Mouse (Mus musculus) left cerebral cortex, adult 2 months (tissue): ENCODE results near the gene Map1a. TPM values are rescaled to one million over a fixed set of nuclear protein-coding genes. Genes with fewer than 3 reads are reported as not detected.

Source experiments
- DNase-seq, 2 experiments: peaks; one replicate each; pipeline ENCODE4 v3.0.0; 2021 to 2022; ENCODE audit warnings: low spot score in 2 of 2, mixed read lengths in 1 of 2; ENCODE audit errors: extremely low spot score in 1 of 2
- H3K27ac ChIP-seq: fragments of 200-600 bp; 2 replicates; pipeline ENCODE4 v1.8.1; 2022
- H3K4me3 ChIP-seq: fragments of 200-600 bp; 2 replicates; pipeline ENCODE4 v1.8.1; 2022
- CTCF ChIP-seq: fragments of 200-600 bp; IDR thresholded peaks from 2 replicates; pipeline ENCODE4 v1.8.1; 2022; ENCODE audit warnings: antibody characterized with exemption, mild to moderate bottlenecking, moderate library complexity
- intact Hi-C: fragments of 180-260 bp; cut with DNase I; formaldehyde crosslinking; loops from one replicate; pipeline ENCODE4 v1.15.1; 2025
- total RNA-seq, 2 experiments: library from RNA; stranded (reverse); gene quantifications; 2 replicates each; pipeline ENCODE4 v1.2.3; 2021

The Map1a gene
- total RNA-seq, 2 experiments from 2014 or later = 610 to 673 TPM

DNA sequence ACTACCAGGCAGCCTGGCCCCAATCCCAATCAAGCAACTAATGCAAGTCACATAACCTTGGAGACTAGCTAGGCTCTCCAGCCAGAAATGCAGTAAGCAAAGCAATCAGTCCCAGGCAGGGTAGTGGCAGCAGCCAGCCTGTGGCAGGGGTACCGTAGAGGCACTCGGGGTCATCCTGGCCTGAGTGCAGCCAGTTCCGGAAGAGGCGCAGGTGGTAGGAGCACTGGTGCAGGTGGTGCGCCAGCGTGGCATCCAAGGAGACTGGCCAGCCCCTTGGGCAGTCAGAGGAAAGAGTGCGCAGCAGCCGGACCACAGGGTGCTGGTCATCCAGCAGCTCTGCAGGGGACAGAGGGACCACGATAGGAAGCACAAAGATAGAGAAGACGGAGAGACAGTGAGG lies 33.6 kb downstream of the Map1a start:
- intact Hi-C loops = no loop called here
- DNase-seq = no peak
- Histone ChIP-seq H3K4me3 (no peak overlapping the region), H3K27ac (no peak overlapping the region)
- TF ChIP-seq CTCF = no peak

- Histone ChIP-seq H3K27ac (no peak overlapping the region), H3K4me3 (no peak overlapping the region)
- DNase-seq = no peak
- intact Hi-C loops = no loop called here
- TF ChIP-seq CTCF = no peak
Observed at GRCm38 (mm10) chr2:121323693-121324470, 34.5 kb downstream of the Map1a start.

DNA sequence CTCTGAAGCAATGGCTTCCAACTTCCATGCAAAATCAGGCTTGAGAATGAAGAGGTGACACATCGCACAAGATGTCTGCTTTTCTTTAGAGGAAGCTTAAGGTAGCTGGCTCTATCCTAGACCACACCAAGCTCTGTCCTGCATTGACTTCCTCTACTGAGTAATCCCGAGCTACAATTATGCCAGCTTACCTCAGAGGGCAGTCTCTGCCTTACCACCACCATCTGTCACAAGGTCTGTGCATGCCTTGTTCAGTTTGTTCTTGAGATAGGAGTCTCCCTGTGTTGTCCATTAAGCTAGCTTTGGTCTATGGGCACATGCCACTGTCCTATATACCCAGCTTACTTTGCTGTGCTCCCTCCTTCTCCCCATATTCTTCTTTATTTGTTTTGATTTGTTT lies 40.1 kb downstream of the Map1a start:
- no peak for TF ChIP-seq CTCF
- DNase-seq = no peak
- no peak overlapping the region for H3K4me3 ChIP-seq
- intact Hi-C loops = no loop called here
- no peak overlapping the region for H3K27ac ChIP-seq

DNA sequence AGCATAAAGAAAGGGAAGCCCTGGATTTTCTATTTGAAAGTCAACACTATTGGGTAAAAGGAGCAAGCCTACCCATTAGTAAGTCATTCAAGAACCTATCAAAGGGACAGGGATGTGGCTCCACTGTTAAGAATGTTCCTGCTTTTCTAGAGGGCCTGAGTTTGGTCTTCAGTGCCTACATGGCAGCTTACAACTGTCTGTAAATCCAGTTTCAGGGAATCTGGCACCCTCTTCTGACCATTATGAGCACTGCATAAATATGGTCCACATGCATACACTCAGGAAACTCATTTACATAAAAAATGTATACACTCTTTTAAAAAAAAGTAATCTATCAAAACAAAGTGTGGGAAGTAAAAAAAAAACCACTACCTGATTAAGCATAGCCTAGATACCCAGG lies 49.7 kb downstream of the Map1a start:
- no peak overlapping the region for H3K4me3 ChIP-seq
- peak; percentile 38 for TF ChIP-seq CTCF
- H3K27ac ChIP-seq = no peak overlapping the region
- intact Hi-C loops = no loop called here
- no peak for DNase-seq

DNA sequence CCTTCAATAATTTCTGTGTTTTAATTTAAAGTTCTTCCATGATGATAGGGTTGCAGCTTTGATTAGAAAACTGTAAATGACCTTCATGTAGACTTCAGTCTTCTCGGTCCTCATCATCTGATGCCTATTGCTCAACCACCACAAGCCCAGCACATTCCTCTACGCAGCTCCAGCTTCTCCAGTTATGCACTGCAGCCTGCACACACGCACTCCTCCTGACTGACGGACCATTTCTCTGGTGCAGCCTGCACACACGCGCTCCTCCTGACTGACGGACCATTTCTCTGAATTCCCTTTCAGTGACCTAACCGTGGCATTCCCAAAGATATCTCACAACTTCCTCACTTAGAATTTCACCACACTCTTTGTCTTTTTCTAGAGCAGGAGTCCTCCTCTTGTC lies 63.8 kb downstream of the Map1a start:
- intact Hi-C loops = no loop called here
- Histone ChIP-seq H3K4me3 (no peak overlapping the region), H3K27ac (no peak overlapping the region)
- TF ChIP-seq CTCF = no peak
- no peak for DNase-seq

DNA sequence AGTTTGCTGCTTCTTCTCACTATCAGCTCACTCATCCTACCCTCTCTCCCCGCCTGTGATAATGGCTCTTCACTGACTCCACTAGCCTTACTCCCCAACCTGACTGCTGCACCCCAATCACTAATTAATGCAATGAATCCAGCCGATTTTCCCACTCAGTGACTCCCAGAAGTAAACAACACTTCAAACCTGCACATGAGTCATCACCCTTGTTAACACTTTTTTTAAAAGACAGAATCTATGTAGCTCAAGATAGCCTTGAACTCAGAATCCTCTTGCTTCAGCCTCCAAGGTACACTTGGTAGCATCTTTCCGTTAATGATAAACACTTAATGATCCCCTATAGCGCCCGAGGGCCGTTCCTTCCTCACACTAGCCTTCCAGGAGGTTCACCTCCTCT lies 65.0 kb downstream of the Map1a start:
- no peak for TF ChIP-seq CTCF
- DNase-seq = no peak
- intact Hi-C loops = loop anchor here (2.0 kb wide), 1 partner anchor 60 kb away; no protein-coding TSS in a partner anchor
- Histone ChIP-seq H3K4me3 (peak overlapping the region; percentile 70), H3K27ac (peak overlapping the region; percentile 96)

DNA sequence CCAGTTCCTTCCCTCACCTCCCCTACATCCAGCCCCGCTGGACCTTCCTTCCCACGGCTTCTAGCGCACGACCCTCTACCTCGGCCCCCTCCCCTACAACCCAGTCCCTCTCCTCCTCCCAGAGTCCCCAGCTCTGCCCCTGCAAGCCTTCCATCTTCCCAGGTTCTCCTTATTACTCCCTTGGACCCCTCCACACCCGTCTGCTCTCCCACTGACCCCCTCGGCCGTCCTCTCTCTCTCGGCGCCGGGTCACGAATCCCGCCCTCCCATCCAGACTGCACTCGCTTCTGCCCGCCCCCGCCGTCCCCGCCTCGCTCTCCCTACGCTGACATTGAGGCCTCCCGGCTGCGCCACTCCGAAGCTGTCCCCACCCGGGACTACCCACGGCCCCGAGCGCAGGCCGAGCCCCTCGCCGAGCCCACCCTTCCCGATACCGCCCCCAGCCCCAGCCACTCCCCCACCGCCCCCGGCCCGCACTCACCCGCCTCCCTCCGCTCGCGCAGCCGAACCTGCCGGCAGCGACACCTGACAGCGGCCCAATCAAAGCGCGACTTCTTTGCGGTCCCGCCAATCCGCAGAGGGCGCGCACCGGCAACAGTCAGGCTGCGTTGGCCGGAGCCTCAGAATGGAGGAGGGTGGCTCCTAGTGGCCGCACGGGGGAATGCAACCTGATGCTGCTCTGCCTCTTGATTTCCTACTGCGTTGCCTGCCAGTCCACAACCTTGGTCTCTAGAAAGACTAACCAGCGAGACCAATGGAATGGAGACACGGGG lies 65.6 kb downstream of the Map1a start, which contains the start of gene Ppip5k1:
Ppip5k1 (minus strand) TSS at position 577 of the 773 bp plus-strand sequence.
- H3K27ac ChIP-seq = peak within 1 kb of the TSS; percentile 96
- peak; percentile 98 to 99 for DNase-seq
- peak within 1 kb of the TSS; percentile 70 for H3K4me3 ChIP-seq
- intact Hi-C loops = loop anchor here (2.0 kb wide), 1 partner anchor 60 kb away; no protein-coding TSS in a partner anchor
- TF ChIP-seq CTCF = peak; percentile 92

- TF ChIP-seq CTCF = no peak
- intact Hi-C loops = no loop called here
- H3K4me3 ChIP-seq = peak within 1 kb of the TSS; percentile 68
- DNase-seq = no peak
- peak within 1 kb of the TSS; percentile 92 for H3K27ac ChIP-seq
Observed at GRCm38 (mm10) chr2:121357494-121357893, 68.1 kb downstream of the Map1a start, which contains the start of gene Ckmt1. Ckmt1 (plus strand) TSS chr2:121357714.

DNA sequence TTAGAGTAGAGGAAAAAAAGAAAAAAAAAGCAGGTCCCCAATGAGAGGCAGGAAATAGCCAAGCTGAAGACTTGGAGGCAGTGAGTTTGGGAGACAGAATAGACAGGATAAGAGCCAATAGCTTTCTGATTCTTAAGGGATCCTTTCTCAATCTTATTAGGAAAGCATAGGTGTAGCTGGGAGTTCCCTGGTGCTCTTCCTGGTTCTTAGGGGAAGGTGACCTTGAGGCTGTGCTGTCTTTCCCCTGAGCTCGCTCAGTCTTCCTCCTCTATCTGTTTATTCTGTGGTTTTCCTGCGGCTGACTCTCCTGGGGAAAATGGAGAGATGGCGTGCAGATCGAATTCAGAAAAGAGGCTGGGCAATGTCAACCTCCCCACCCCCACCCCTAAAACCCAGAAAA lies 68.6 kb downstream of the Map1a start:
- intact Hi-C loops = no loop called here
- DNase-seq = no peak
- no peak for TF ChIP-seq CTCF
- Histone ChIP-seq H3K4me3 (peak overlapping the region; percentile 68), H3K27ac (peak overlapping the region; percentile 92)

DNA sequence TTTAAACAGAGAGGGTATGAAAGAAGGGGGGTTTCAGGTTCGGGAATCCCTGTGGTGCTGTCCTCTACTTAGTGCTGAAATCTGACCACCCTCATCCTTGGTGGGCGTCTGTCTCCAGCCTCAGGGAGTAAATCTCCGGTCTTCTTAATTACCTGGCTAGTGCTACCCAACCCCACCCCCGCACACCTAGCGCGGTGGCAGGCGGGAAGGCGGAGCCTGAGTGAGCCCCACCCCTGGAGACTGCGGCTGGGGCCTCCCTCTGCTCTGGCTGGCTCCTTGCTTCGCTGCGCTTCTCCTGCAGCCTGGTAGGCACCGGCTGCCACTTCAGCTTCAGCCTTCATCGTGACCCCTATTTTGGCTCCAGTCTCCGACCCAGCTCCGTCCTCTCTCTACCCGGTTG lies 69.0 kb downstream of the Map1a start:
- DNase-seq = peak; percentile 86 to 89
- intact Hi-C loops = no loop called here
- no peak for TF ChIP-seq CTCF

GRCm38 (mm10) chr2:121359461-121359860 lies 70.1 kb downstream of the Map1a start:
- peak overlapping the region; percentile 68 for H3K4me3 ChIP-seq
- no peak for TF ChIP-seq CTCF
- intact Hi-C loops = no loop called here
- no peak overlapping the region; the same call in 1 of the 2 replicates for H3K27ac ChIP-seq
- no peak for DNase-seq

More for the DNA sequence above, 69.0 kb downstream of the Map1a start:
- Histone ChIP-seq H3K27ac (peak overlapping the region; percentile 92), H3K4me3 (peak overlapping the region; percentile 68)

Other genes starting within 250 kb of the Map1a start
- not detected for gene Tgm5, start 203.8 kb upstream of the Map1a start, total RNA-seq
- under 1 TPM in 1 of 2 experiments, not detected in 1; 0.16 TPM for gene Tgm7, start 179.8 kb upstream of the Map1a start, total RNA-seq
- gene Adal, start 149.2 kb upstream of the Map1a start, total RNA-seq = 10 to 100 TPM; 18.2 to 19.9 TPM
- gene Lcmt2, start 148.9 kb upstream of the Map1a start, total RNA-seq = 1 to 10 TPM; 6.5 to 7.7 TPM
- 10 to 100 TPM; 45.7 to 48.6 TPM for gene Tubgcp4, start 118.9 kb upstream of the Map1a start, total RNA-seq
- gene Zscan29, start 118.5 kb upstream of the Map1a start, total RNA-seq = 1 to 10 TPM; 6.1 to 6.3 TPM
- gene Trp53bp1, start 18.2 kb upstream of the Map1a start, total RNA-seq = 100 to 1,000 TPM; 148 to 170 TPM
- gene Ppip5k1, start 65.8 kb downstream of the Map1a start, total RNA-seq = 100 to 1,000 TPM; 134 to 136 TPM
- 100 to 1,000 TPM; 339 to 354 TPM for gene Ckmt1, start 68.1 kb downstream of the Map1a start, total RNA-seq
- under 1 TPM; 0.11 to 0.12 TPM for gene Strc, start 97.6 kb downstream of the Map1a start, total RNA-seq
- 100 to 1,000 TPM; 170 to 202 TPM for gene Pdia3, start 124.2 kb downstream of the Map1a start, total RNA-seq
- gene Catsper2, start 124.2 kb downstream of the Map1a start, total RNA-seq = 1 to 10 TPM; 3.6 to 4.2 TPM
- gene Ell3, start 154.7 kb downstream of the Map1a start, total RNA-seq = not detected
- gene Serf2, start 159.6 kb downstream of the Map1a start, total RNA-seq = 100 to 1,000 TPM; 152 to 164 TPM
- 10 to 100 TPM; 22.7 to 23.1 TPM for gene Hypk, start 163.7 kb downstream of the Map1a start, total RNA-seq
- gene Serinc4, start 167.2 kb downstream of the Map1a start, total RNA-seq = under 1 TPM; 0.21 to 0.54 TPM
- gene Mfap1b, start 184.5 kb downstream of the Map1a start, total RNA-seq = 10 to 100 TPM; 40.9 to 41.5 TPM
- 10 to 100 TPM; 33.3 TPM for gene Mfap1a, start 217.1 kb downstream of the Map1a start, total RNA-seq
- gene Wdr76, start 217.1 kb downstream of the Map1a start, total RNA-seq = 1 to 10 TPM; 4.5 to 5.5 TPM